Mouse (Mus musculus): ENCODE measurements around the gene Wnt6.
A peak's percentile ranks its signal among the peaks of the same experiment; 100 is the strongest.

Wnt6 gene

GRCm38 (mm10) chr1:74771845-74771930, at the start of gene Wnt6:
Wnt6 (plus strand) TSS chr1:74771892.
- no peak for DNase-seq

DNA sequence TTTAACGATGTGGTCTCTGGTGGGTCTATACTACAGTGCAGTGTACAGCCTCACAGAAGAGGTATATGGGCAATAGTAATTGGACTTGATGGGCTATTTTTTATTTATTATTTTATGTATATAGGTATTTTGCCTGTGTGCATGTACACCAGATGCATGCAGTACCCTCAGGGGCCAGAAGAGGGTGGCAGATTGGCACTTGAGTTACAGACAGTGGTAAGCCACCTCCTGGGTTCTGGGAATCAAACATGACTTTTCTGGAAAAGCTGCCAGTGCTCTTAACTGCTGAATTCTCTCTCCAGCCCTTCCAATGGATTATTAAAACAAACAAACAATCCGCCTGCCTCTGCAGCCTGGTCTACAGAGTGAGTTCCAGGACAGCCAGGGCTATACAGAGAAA, 47.9 kb upstream of the Wnt6 start:
- peak in 1 of 2 experiments; percentile 24 for DNase-seq

GRCm38 (mm10) chr1:74726114-74726513, 45.6 kb upstream of the Wnt6 start:
- DNase-seq: no peak

GRCm38 (mm10) chr1:74726674-74727073, 45.0 kb upstream of the Wnt6 start:
- no peak for DNase-seq

- no peak for DNase-seq
These were observed 43.2 kb upstream of the Wnt6 start for GRCm38 (mm10) chr1:74728446-74728845.

DNA sequence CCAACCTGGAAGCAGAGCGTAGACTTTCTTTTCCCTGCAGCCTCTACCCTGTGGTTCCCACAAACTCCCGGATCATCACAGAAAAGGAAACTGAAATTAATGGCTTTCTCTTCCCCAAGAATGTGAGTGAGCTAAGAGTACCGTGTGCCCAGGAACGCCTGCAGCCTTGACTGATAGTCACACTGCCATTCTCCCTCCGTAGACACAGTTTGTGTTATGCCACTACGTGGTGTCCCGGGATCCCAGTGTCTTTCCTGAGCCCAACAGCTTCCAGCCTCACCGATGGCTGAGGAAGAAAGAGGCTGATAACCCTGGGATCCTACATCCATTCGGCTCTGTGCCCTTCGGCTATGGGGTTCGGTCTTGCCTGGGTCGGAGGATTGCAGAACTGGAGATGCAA, 34.7 kb upstream of the Wnt6 start:
- DNase-seq: no peak

DNA sequence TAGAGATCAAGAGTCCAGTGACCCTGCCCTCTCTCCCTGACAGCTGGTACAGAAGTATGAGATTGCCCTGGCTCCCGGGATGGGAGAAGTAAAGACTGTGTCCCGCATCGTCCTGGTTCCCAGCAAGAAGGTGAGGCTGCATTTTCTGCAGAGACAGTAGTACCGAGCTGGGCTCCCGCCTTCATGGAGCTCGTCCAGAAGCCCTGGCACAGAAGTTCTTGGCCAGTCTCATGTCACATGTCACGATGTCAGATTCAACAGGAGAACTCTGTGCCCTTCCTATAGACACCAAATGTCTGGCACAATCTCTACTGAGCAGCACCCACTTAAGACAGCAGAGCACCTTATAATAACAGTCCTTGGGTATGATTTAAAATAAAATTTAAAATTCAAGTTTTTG, 34.2 kb upstream of the Wnt6 start:
- DNase-seq: no peak

- no peak for DNase-seq
These were observed 30.8 kb upstream of the Wnt6 start for GRCm38 (mm10) chr1:74740846-74741245.

DNA sequence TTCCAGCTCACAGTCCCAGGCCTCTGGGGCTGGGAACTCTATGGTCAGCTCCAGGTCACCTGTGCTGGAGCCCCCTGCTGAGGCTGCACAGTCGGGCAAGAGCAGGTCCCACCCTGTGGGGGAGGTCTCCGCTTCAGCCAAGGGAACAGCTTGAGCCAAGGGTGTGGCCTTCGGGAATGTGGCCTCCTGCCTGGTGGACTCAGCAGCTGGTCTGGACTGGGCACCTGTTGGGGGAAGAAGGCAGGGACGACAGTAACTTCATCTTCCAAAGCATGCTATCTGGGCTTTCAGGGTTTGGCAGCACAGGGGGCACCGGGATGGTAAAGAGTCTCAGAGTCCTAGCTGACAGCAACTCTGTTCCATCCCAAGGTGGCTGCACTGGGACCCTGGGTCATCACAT, 24.4 kb upstream of the Wnt6 start:
- peak in 1 of 2 experiments; percentile 44 for DNase-seq

- DNase-seq: peak; percentile 73 to 75
These were observed 22.9 kb upstream of the Wnt6 start, which contains the start of gene Prkag3 for GRCm38 (mm10) chr1:74748643-74749271. Prkag3 (minus strand) TSS chr1:74749221.

DNA sequence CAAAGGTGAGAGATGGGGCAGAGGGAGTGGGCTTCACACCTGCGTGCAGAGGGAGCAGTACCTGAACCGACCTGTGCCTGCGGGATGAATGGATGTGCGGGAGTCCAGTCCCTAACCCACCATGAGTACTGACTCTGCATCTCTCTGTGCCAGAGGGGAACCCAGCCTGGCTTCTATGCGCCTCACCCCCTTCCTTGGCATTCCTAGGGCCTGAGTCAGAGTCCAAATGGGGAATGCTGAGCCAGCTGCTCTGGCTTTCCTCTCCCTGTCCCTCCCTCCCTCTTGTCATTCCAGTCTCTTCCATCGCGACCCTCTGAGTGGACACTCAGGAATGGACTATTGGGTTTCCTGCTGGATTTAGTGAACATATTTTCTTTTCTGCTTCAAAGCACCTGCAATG, 22.4 kb upstream of the Wnt6 start:
- DNase-seq: peak; percentile 71 to 82

GRCm38 (mm10) chr1:74750683-74751082, 21.0 kb upstream of the Wnt6 start:
- DNase-seq: no peak

- DNase-seq: no peak
These were observed 19.5 kb upstream of the Wnt6 start for GRCm38 (mm10) chr1:74752150-74752549.

GRCm38 (mm10) chr1:74752833-74753232, 18.9 kb upstream of the Wnt6 start:
- no peak for DNase-seq

DNA sequence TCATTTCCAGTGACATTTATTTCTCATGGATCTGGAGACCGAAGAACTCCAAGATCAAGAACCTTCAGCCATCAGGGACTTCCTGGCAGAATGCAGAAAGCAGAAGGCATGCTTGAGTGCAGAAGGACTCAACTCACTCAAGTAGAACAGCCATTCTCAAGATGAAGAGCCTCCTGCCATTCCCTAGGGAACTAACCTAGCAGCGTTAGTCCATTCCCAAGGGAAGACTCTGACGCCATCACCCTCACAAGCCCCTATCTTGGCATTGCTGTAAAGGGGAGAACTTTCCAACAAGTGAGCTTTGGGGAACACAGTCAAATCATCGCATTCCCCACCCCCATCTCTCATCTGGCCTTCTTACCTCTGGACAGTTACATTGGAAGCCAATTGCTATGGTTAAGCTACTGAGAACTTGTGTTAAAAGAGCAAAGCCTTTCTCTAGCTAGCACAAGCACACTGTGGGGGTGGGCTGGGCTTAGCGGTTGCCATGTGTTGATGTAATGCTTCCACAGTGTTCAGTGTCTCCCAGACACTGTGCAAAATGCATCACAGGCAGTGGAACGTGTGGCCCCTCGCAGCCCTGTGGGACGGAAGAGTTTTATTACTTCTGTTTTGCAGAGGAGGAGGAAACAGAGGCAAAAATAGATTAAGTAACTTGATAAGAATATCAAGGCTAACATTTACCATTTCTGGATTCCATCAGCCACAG, 18.3 kb upstream of the Wnt6 start:
- DNase-seq: no peak

DNA sequence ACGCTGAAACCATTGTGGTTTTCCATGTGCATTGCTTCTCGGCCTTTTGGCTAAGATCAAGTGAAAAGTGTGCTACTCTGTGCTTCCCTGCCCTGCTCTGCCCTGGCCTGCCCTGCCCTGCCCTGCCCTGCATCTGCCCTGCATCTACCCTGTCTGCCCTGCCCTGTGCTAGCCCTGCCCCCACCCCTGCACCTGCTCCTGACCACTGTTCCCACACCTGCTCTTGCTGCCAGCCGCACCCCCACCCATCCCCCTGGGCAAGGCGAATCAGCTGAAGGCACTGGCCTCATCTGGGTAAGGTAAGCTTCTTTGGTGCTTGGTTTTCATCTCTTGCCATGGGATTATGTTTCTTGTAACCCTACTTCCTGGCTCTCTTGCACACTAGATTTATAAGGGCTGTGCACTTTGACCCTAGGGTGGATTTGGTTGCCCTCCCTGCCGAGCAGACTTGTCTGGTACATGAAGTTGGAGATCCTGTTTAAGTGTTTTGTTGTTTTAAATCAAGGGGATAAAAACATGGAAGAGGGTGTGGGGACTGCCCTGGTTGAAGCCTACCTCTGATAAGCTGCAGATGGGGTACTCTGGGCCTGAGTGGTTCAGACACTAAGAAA, 17.4 kb upstream of the Wnt6 start:
- DNase-seq: no peak

DNA sequence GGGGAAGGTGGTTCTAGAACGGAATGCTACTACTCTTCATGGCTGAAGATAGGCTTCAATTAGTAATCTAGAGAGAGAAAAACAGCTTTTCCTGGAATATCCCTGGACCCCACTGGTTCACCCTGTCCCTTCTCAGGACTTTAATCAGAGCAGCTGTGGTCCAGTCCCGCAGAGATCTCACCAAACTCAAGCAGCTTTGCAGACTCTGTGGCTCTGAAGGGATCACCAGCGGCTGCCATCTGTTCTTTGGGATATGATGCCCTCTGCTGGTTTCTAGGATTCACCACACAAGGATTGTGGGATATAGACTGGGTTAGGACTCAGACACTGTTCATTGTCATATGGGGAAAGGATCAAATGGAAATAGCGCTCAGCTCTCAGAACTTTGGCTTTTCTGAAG, 11.9 kb upstream of the Wnt6 start:
- peak in 1 of 2 experiments; percentile 61 for DNase-seq

DNA sequence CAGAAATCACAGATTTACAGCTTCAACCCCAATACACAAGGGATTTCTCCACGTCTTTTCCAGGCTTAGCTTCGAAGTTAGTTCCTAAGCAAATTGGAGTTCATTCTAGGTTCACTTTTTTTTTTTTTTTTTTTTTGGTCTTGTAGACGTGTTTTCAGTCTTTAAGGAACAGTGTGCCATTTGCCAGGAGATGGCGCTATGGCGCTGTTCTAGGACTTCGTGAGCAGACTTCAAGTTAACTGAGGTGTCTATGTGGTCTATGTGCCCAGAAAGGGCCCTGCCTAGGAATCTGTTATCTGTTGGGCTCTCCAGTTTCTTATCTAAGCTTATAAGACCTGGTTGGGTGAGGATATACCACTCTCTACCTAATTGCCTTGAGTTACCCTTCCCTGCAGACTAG, 8.6 kb upstream of the Wnt6 start:
- DNase-seq: peak; percentile 73 to 77

- DNase-seq: no peak
These were observed 795 bp upstream of the Wnt6 start for GRCm38 (mm10) chr1:74770727-74771466.

GRCm38 (mm10) chr1:74771467-74771844, 236 bp upstream of the Wnt6 start:
- DNase-seq: no peak

- peak in 1 of 2 experiments; percentile 53 for DNase-seq
These were observed 384 bp downstream of the Wnt6 start for GRCm38 (mm10) chr1:74771931-74772620.

GRCm38 (mm10) chr1:74773136-74773535, 1.4 kb downstream of the Wnt6 start:
- peak; percentile 81 to 89 for DNase-seq

DNA sequence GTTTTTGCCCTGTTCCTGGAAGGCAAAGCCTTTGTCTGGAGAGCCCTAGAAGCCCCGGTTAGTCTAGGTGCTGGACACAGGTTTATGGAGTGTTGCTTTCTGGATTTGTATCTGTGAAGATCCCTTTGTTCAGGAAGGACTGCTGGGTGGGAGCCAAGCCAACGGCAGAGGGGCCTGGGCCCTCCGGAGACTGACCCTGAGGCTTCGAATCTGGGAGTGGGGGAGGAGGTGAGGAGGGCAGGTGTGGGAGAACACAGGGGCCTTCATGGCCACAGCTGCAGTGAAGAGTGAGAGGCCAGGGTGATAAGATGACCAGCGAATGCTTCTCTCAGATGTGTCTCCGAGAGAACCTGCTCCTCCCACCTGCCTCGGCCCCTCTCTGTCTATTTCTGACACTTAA, 2.4 kb downstream of the Wnt6 start:
- no peak for DNase-seq

- peak in 1 of 2 experiments; percentile 50 for DNase-seq
These were observed 4.1 kb downstream of the Wnt6 start for GRCm38 (mm10) chr1:74775816-74776215.

Measured in lung, postnatal 4 days (tissue).